Mouse (Mus musculus): ENCODE data around the gene Zcchc14. TPM values are rescaled to one million over a fixed set of nuclear protein-coding genes. Genes with fewer than 3 reads are reported as not detected.

The Zcchc14 gene
- polyA plus RNA-seq, 1 experiment = 0.19 TPM

DNA sequence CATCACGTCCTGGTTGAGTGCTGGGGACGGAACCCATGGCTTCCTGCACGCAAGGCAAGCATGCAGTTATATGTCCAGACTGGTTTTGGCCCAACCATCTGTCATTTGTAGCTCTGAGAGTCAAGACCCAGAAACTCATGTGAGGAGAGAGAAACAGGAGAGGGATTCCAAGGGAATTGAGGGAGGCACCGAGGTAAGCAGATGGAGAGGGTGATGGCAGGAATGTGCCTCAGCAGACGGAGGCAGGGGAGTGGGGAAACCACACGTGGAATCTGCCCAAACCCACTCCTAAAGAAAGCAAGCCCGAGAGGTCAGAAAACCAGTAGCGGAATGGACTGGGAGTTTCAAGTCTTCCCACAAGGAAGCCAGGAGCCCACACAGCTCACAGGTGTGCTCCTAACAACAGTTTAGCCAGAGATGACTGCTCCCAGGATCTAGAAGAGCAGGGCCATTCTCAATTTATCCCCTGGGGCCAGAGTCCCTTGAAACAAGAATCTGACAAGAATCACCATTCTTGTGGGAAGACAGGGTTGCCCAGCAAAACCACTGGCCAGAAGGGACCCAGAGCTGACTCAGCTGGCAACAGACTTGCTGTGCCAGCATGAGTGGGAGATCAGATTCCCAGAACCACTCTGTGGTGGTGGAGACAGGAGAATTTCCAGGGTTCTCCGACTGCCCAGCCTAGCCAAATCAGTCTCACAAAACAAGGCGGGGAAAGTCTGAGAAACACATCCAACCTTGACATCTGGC lies 30.6 kb upstream of the Zcchc14 start:
- H3K27me3 ChIP-seq (replicated peaks) = peaks cover 59% of the 10 kb centered on the region
- 0 out of 2 replicates have a peak, but pooled peaks cover 3% of the 10 kb centered on the region for H3K4me1 ChIP-seq
- H3K36me3 ChIP-seq (replicated peaks; ENCODE audit: low read length) = no peaks in the 10 kb centered on the region
- TF ChIP-seq GATA1 (IDR thresholded peaks at IDR 0.05; ENCODE audit: borderline replicate concordance, low read length) (no peak), FLI1 (IDR thresholded peaks at IDR 0.05; ENCODE audit: low read length) (no peak)
- no peak overlapping the region for H3K4me3 ChIP-seq (replicated peaks)
- no peaks in the 10 kb centered on the region for H3K9me3 ChIP-seq

GRCm38 (mm10) chr8:121681457-121681856 lies 28.8 kb upstream of the Zcchc14 start:
- no peak for TF ChIP-seq GATA1 (IDR thresholded peaks at IDR 0.05; ENCODE audit: borderline replicate concordance, low read length)
- TF ChIP-seq FLI1 (IDR thresholded peaks at IDR 0.05; ENCODE audit: low read length) = no peak
- H3K27me3 ChIP-seq (replicated peaks) = peaks cover 57% of the 10 kb centered on the region
- H3K9me3 ChIP-seq = no peaks in the 10 kb centered on the region
- no peaks in the 10 kb centered on the region for H3K36me3 ChIP-seq (replicated peaks; ENCODE audit: low read length)
- H3K4me3 ChIP-seq (replicated peaks) = no peak overlapping the region
- H3K4me1 ChIP-seq = 0 out of 2 replicates have a peak, but pooled peaks cover 3% of the 10 kb centered on the region

GRCm38 (mm10) chr8:121680896-121681295 lies 28.2 kb upstream of the Zcchc14 start:
- no peak for TF ChIP-seq FLI1 (IDR thresholded peaks at IDR 0.05; ENCODE audit: low read length)
- TF ChIP-seq GATA1 (IDR thresholded peaks at IDR 0.05; ENCODE audit: borderline replicate concordance, low read length) = no peak
- H3K36me3 ChIP-seq (replicated peaks; ENCODE audit: low read length) = no peaks in the 10 kb centered on the region
- H3K9me3 ChIP-seq = no peaks in the 10 kb centered on the region
- H3K27me3 ChIP-seq (replicated peaks) = peaks cover 60% of the 10 kb centered on the region
- H3K4me1 ChIP-seq = 0 out of 2 replicates have a peak, but pooled peaks cover 3% of the 10 kb centered on the region
- H3K4me3 ChIP-seq (replicated peaks) = no peak overlapping the region

DNA sequence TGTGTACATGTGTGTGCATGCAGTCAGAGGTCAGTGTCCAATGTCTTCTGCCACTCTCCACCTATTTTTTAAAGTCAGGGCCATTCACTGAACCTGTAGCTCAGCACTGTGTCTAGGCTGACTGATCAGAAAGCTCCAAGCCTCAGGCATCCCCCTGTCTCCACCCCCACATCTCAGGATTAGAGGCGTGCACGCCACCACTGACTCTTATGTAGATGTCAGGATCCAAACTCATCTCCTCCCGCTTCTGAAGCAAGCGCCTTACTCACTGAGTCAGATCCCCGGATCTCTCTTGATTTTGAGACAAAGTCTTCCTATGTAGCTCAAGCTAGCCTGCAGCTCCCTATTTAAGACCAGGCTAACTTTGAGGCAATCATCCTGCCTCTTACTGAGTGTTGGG lies 26.0 kb upstream of the Zcchc14 start:
- Histone ChIP-seq H3K9me3 (0 out of 2 replicates have a peak, but pooled peaks cover 3% of the 10 kb centered on the region), H3K4me3 (replicated peaks) (peak overlapping the region; percentile 31), H3K36me3 (replicated peaks; ENCODE audit: low read length) (no peaks in the 10 kb centered on the region), H3K4me1 (no peaks in the 10 kb centered on the region), H3K27me3 (replicated peaks) (peaks cover 64% of the 10 kb centered on the region)
- TF ChIP-seq GATA1 (IDR thresholded peaks at IDR 0.05; ENCODE audit: borderline replicate concordance, low read length) = no peak
- no peak for TF ChIP-seq FLI1 (IDR thresholded peaks at IDR 0.05; ENCODE audit: low read length)

GRCm38 (mm10) chr8:121675701-121676100 lies 23.0 kb upstream of the Zcchc14 start:
- H3K9me3 ChIP-seq = 0 out of 2 replicates have a peak, but pooled peaks cover 3% of the 10 kb centered on the region
- peaks cover 3% of the 10 kb centered on the region for H3K4me1 ChIP-seq
- H3K36me3 ChIP-seq (replicated peaks; ENCODE audit: low read length) = no peaks in the 10 kb centered on the region
- H3K27me3 ChIP-seq (replicated peaks) = peaks cover 68% of the 10 kb centered on the region
- no peak overlapping the region for H3K4me3 ChIP-seq (replicated peaks)
- no peak for TF ChIP-seq GATA1 (IDR thresholded peaks at IDR 0.05; ENCODE audit: borderline replicate concordance, low read length)
- no peak for TF ChIP-seq FLI1 (IDR thresholded peaks at IDR 0.05; ENCODE audit: low read length)

DNA sequence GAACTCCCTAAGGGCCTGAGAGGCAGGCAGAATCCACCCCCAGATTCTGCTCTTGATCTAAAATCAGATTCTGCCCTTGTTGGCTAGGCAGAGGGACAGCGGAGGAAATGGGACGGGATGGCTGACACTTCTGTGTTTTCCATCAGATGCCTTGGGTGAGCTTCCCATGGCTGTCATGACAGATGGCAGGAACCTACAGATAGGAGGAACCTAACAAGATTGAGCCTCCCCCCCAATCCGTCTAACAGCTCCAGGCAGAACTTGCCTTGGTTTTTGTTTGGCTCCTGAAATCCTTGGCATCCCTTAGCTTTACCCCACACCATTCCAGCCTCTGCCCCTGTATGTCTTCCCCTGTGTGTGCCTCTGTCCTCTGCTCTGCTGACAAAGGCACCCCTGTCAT lies 22.5 kb upstream of the Zcchc14 start:
- peaks cover 3% of the 10 kb centered on the region for H3K4me1 ChIP-seq
- H3K36me3 ChIP-seq (replicated peaks; ENCODE audit: low read length) = no peaks in the 10 kb centered on the region
- TF ChIP-seq GATA1 (IDR thresholded peaks at IDR 0.05; ENCODE audit: borderline replicate concordance, low read length) (no peak), FLI1 (IDR thresholded peaks at IDR 0.05; ENCODE audit: low read length) (no peak)
- no peak overlapping the region for H3K4me3 ChIP-seq (replicated peaks)
- H3K27me3 ChIP-seq (replicated peaks) = peaks cover 73% of the 10 kb centered on the region
- H3K9me3 ChIP-seq = 0 out of 2 replicates have a peak, but pooled peaks cover 3% of the 10 kb centered on the region

- H3K27me3 ChIP-seq (replicated peaks) = peaks cover 79% of the 10 kb centered on the region
- H3K4me1 ChIP-seq = peaks cover 3% of the 10 kb centered on the region
- TF ChIP-seq GATA1 (IDR thresholded peaks at IDR 0.05; ENCODE audit: borderline replicate concordance, low read length) (no peak), FLI1 (IDR thresholded peaks at IDR 0.05; ENCODE audit: low read length) (no peak)
- no peaks in the 10 kb centered on the region for H3K36me3 ChIP-seq (replicated peaks; ENCODE audit: low read length)
- H3K9me3 ChIP-seq = 0 out of 2 replicates have a peak, but pooled peaks cover 3% of the 10 kb centered on the region
- no peak overlapping the region for H3K4me3 ChIP-seq (replicated peaks)
Measured at GRCm38 (mm10) chr8:121674524-121674923, 21.8 kb upstream of the Zcchc14 start.

GRCm38 (mm10) chr8:121673917-121674316 lies 21.2 kb upstream of the Zcchc14 start:
- H3K4me3 ChIP-seq (replicated peaks) = no peak overlapping the region
- no peaks in the 10 kb centered on the region for H3K36me3 ChIP-seq (replicated peaks; ENCODE audit: low read length)
- TF ChIP-seq GATA1 (IDR thresholded peaks at IDR 0.05; ENCODE audit: borderline replicate concordance, low read length) = no peak
- TF ChIP-seq FLI1 (IDR thresholded peaks at IDR 0.05; ENCODE audit: low read length) = no peak
- H3K4me1 ChIP-seq = peaks cover 9% of the 10 kb centered on the region
- peaks cover 84% of the 10 kb centered on the region for H3K27me3 ChIP-seq (replicated peaks)
- 0 out of 2 replicates have a peak, but pooled peaks cover 3% of the 10 kb centered on the region for H3K9me3 ChIP-seq

- TF ChIP-seq FLI1 (IDR thresholded peaks at IDR 0.05; ENCODE audit: low read length) = no peak
- TF ChIP-seq GATA1 (IDR thresholded peaks at IDR 0.05; ENCODE audit: borderline replicate concordance, low read length) = no peak
- Histone ChIP-seq H3K36me3 (replicated peaks; ENCODE audit: low read length) (no peaks in the 10 kb centered on the region), H3K4me1 (peaks cover 14% of the 10 kb centered on the region), H3K27me3 (replicated peaks) (peaks cover 86% of the 10 kb centered on the region), H3K9me3 (0 out of 2 replicates have a peak, but pooled peaks cover 3% of the 10 kb centered on the region), H3K4me3 (replicated peaks) (no peak overlapping the region)
Measured at GRCm38 (mm10) chr8:121673153-121673552, 20.5 kb upstream of the Zcchc14 start.

DNA sequence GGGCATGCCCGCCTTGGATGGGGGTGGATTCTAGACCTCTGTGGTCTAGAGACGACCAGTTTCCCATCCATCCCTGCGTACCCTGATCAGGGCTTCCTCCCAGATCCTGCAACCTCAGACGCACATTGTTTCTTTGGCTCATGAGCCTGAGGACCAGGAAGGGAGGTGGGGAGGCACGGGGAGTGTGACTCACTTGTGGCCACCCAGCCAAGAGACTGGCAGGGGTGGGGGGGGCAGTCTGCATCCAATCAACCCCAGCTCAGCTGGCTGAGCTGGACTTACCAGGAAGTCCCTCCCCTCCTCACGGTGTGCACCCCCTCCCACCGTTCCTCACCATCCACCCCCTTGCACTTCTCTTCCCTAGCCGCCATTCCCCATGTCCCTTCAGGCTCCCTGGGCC lies 16.5 kb upstream of the Zcchc14 start:
- Histone ChIP-seq H3K9me3 (no peaks in the 10 kb centered on the region), H3K27me3 (replicated peaks) (peaks cover 88% of the 10 kb centered on the region), H3K36me3 (replicated peaks; ENCODE audit: low read length) (no peaks in the 10 kb centered on the region), H3K4me3 (replicated peaks) (no peak overlapping the region), H3K4me1 (peaks cover 22% of the 10 kb centered on the region)
- TF ChIP-seq FLI1 (IDR thresholded peaks at IDR 0.05; ENCODE audit: low read length) (no peak), GATA1 (IDR thresholded peaks at IDR 0.05; ENCODE audit: borderline replicate concordance, low read length) (no peak)

All from megakaryocyte, embryonic 14.5 days (primary cell).